In genomic region chr17:12916588-12917380, GRCm38 (mm10) we compare ENCODE assay signal across 8 mouse cellular contexts. TPM values are rescaled to one million over a fixed set of nuclear protein-coding genes. Genes with fewer than 3 reads are reported as not detected.
DNase-seq lines count a peak whose midpoint lies in the region; ATAC-seq and TF ChIP-seq lines count a peak whose summit lies in the region.

No protein-coding gene starts in this region.

- H3K36me3 ChIP-seq in hindbrain, embryonic 16.5 days (ENCODE audit: control insufficient read depth, insufficient read depth, low read length), result peaks cover 37% of the 10 kb centered on the region
- peaks cover 59% of the 10 kb centered on the region for H3K36me3 ChIP-seq in lung, embryonic 15.5 days

- peak overlapping the region; percentile 90 for H3K4me2 ChIP-seq in hindbrain, embryonic 16.5 days (ENCODE audit: low read length)
- H3K4me2 ChIP-seq in lung, embryonic 15.5 days, result peak overlapping the region; percentile 57

- H3K9me3 ChIP-seq in hindbrain, embryonic 16.5 days (ENCODE audit: control insufficient read depth, low read length), result no peaks in the 10 kb centered on the region
- no peaks in the 10 kb centered on the region for H3K9me3 ChIP-seq in lung, embryonic 15.5 days

- peak; percentile 22 to 32 for DNase-seq in layer of hippocampus, adult 2 months (ENCODE audit: low spot score in 2 of 2)
- no peak for DNase-seq in layer of hippocampus, postnatal 36 days
- DNase-seq in MN1 (ENCODE audit: low spot score), result peak; percentile 61
- DNase-seq in embryo, embryonic 11.5 days (ENCODE audit: low read depth, low spot score), result peak; percentile 24
- DNase-seq in right cerebral cortex, postnatal 14 days, result peak; percentile 54
- no peak for DNase-seq in urinary bladder, postnatal 10 days (ENCODE audit: low spot score)

- peak overlapping the region; percentile 80 for H3K4me3 ChIP-seq in layer of hippocampus, adult 2 months
- H3K4me3 ChIP-seq in hindbrain, embryonic 16.5 days (ENCODE audit: low read length), result peak overlapping the region; percentile 84
- H3K4me3 ChIP-seq in lung, embryonic 15.5 days, result peak overlapping the region; percentile 69

- no peak for TF ChIP-seq CTCF in layer of hippocampus, adult 2 months (conservative IDR thresholded peaks at IDR 0.05)

- H3K27ac ChIP-seq in layer of hippocampus, adult 2 months, result peak overlapping the region; percentile 97
- peak overlapping the region; percentile 85 for H3K27ac ChIP-seq in hindbrain, embryonic 16.5 days (ENCODE audit: low read depth, low read length)
- peak overlapping the region; percentile 89 for H3K27ac ChIP-seq in lung, embryonic 15.5 days

- under 1% methylated on average over 40 of the region's 40 CpGs for WGBS in hindbrain, embryonic 16.5 days
- WGBS in lung, embryonic 15.5 days, result under 1% methylated on average over 40 of the region's 40 CpGs

- peak; percentile 61; the same call in 1 of the 2 replicates for ATAC-seq in hindbrain, embryonic 16.5 days
- ATAC-seq in lung, embryonic 15.5 days (ENCODE audit: borderline replicate concordance, extremely low read depth, low FRiP score, low TSS enrichment), result peak; percentile 44

- H3K4me1 ChIP-seq in hindbrain, embryonic 16.5 days (ENCODE audit: control insufficient read depth, insufficient read depth, low read depth, low read length), result peaks cover 12% of the 10 kb centered on the region
- peaks cover 19% of the 10 kb centered on the region; the same call in 1 of the 2 replicates for H3K4me1 ChIP-seq in lung, embryonic 15.5 days

- no peaks in the 10 kb centered on the region for H3K27me3 ChIP-seq in hindbrain, embryonic 16.5 days (replicated peaks; ENCODE audit: control insufficient read depth, insufficient read depth, low read length)
- no peaks in the 10 kb centered on the region for H3K27me3 ChIP-seq in lung, embryonic 15.5 days

- H3K9ac ChIP-seq in hindbrain, embryonic 16.5 days (ENCODE audit: low read depth, low read length), result peak overlapping the region; percentile 92
- H3K9ac ChIP-seq in lung, embryonic 15.5 days, result peak overlapping the region; percentile 97

RNA-seq across cellular contexts. Expression of gene Mrpl18, which starts 0.6 kb away (rescaled TPM):
- total RNA-seq in layer of hippocampus, adult 2 months (2021), result 10 to 100 TPM; 60.9 to 68.9 TPM
- total RNA-seq in layer of hippocampus, postnatal 36 days (2021), result 10 to 100 TPM; 61.5 to 64.5 TPM
- 118 and 123 TPM in 2 replicates for polyA plus RNA-seq in hindbrain, embryonic 16.5 days (2015; fragmentation: Nextera tagmentation; extraction: Ambion mirVana)
- 154 and 155 TPM in 2 replicates for polyA plus RNA-seq in lung, embryonic 15.5 days (2015; fragmentation: Nextera tagmentation; extraction: Ambion mirVana)

RNA-seq across cellular contexts. Expression of gene Tcp1, which starts 1.3 kb away (rescaled TPM):
- total RNA-seq in layer of hippocampus, adult 2 months (2021), result 100 to 1,000 TPM; 201 to 208 TPM
- total RNA-seq in layer of hippocampus, postnatal 36 days (2021), result 100 to 1,000 TPM; 218 to 221 TPM
- 341 and 344 TPM in 2 replicates for polyA plus RNA-seq in hindbrain, embryonic 16.5 days (2015; fragmentation: Nextera tagmentation; extraction: Ambion mirVana)
- polyA plus RNA-seq in lung, embryonic 15.5 days (2015; fragmentation: Nextera tagmentation; extraction: Ambion mirVana), result 394 and 401 TPM in 2 replicates

RNA-seq across cellular contexts. Expression of gene Pnldc1, which starts 6.8 kb away (rescaled TPM):
- 1 to 10 TPM; 3.9 to 6.2 TPM for total RNA-seq in layer of hippocampus, adult 2 months (2021)
- total RNA-seq in layer of hippocampus, postnatal 36 days (2021), result 1 to 10 TPM; 3.2 to 3.3 TPM
- 0.78 and 1.7 TPM in 2 replicates for polyA plus RNA-seq in hindbrain, embryonic 16.5 days (2015; fragmentation: Nextera tagmentation; extraction: Ambion mirVana)
- polyA plus RNA-seq in lung, embryonic 15.5 days (2015; fragmentation: Nextera tagmentation; extraction: Ambion mirVana), result 1.1 and 1.5 TPM in 2 replicates

RNA-seq across cellular contexts. Expression of gene Acat3, which starts 23.6 kb away (rescaled TPM):
- total RNA-seq in layer of hippocampus, adult 2 months (2021), result 1 to 10 TPM; 4.1 to 6.6 TPM
- 1 to 10 TPM; 3.8 to 5.1 TPM for total RNA-seq in layer of hippocampus, postnatal 36 days (2021)
- 0.95 and 0.96 TPM in 2 replicates for polyA plus RNA-seq in hindbrain, embryonic 16.5 days (2015; fragmentation: Nextera tagmentation; extraction: Ambion mirVana)
- polyA plus RNA-seq in lung, embryonic 15.5 days (2015; fragmentation: Nextera tagmentation; extraction: Ambion mirVana), result 0.60 and 0.89 TPM in 2 replicates

RNA-seq across cellular contexts. Expression of gene Mrgprh, which starts 41.0 kb away (rescaled TPM):
- total RNA-seq in layer of hippocampus, adult 2 months (2021), result under 1 TPM in 1 of 2 experiments, not detected in 1; 0.25 TPM
- total RNA-seq in layer of hippocampus, postnatal 36 days (2021), result not detected
- not detected in 2 replicates for polyA plus RNA-seq in hindbrain, embryonic 16.5 days (2015; fragmentation: Nextera tagmentation; extraction: Ambion mirVana)
- polyA plus RNA-seq in lung, embryonic 15.5 days (2015; fragmentation: Nextera tagmentation; extraction: Ambion mirVana), result not detected in 2 replicates

Comparison
In these comparisons a context has a peak if more than half of its experiments do, and no peak if none do; other contexts are left out.
1. DNase-seq: peak in layer of hippocampus, adult 2 months (2 of 2), MN1 (single experiment), embryo, embryonic 11.5 days (single experiment) and right cerebral cortex, postnatal 14 days (single experiment); none in layer of hippocampus, postnatal 36 days (0 of 2) and urinary bladder, postnatal 10 days (single experiment).
2. Peak in every context shown above with its lines, with median percentiles within 50 percentile points of each other: H3K27ac ChIP-seq and H3K4me3 ChIP-seq.